Mouse (Mus musculus): Measurements from ENCODE around the gene Rln1. TPM values are rescaled to one million over a fixed set of nuclear protein-coding genes. Genes with fewer than 3 reads are reported as not detected.

The Rln1 gene
- total and polyA plus RNA-seq, 3 experiments, result 0.11 TPM; not detected in 2

GRCm38 (mm10) chr19:29364076-29364475 is 29.6 kb upstream of the Rln1 start:
- no peak for ATAC-seq (ENCODE audit: extremely low read depth, insufficient number of reproducible peaks, low FRiP score, poor library complexity, severe bottlenecking)
- no peak for DNase-seq (ENCODE audit: low spot score)
- Histone ChIP-seq H3K27me3 (ENCODE audit: insufficient read depth, low read length) (no peaks in the 10 kb centered on the region), H3K36me3 (replicated peaks) (peaks cover 24% of the 10 kb centered on the region), H3K9me3 (replicated peaks) (no peaks in the 10 kb centered on the region), H3K4me1 (ENCODE audit: insufficient read depth, low read depth, low read length) (peaks cover 67% of the 10 kb centered on the region), H3K4me3 (ENCODE audit: low read depth, low read length) (no peak overlapping the region)
- no peak for TF ChIP-seq POLR2AphosphoS5 (IDR thresholded peaks at IDR 0.05; ENCODE audit: insufficient replicate concordance, low read depth, low read length)
- no peak for TF ChIP-seq CTCF (IDR thresholded peaks at IDR 0.05; ENCODE audit: low read depth, low read length)
- TF ChIP-seq GATA1 (IDR thresholded peaks at IDR 0.05; ENCODE audit: borderline replicate concordance, low read length), result no peak

DNA sequence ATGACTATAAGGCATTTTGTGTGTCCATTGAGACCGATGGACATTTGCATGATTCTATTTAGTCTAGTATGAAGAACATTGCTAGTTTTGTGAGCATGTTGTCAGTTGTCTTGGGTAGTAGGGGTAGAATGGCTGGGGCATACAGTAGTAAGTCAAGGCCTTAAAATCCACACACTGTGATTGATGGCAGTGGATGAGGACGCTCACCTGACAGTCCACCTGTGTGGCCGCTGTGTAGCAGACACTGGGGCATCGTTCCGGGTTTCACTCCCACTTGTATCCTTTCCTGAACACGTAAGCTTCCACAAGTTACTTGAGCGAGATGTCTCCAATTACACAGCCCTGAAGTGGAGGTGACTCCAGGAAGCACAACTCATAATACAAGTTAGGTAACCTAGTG is 29.1 kb upstream of the Rln1 start:
- H3K4me1 ChIP-seq (ENCODE audit: insufficient read depth, low read depth, low read length), result peaks cover 64% of the 10 kb centered on the region
- H3K27me3 ChIP-seq (ENCODE audit: insufficient read depth, low read length), result no peaks in the 10 kb centered on the region
- H3K4me3 ChIP-seq (ENCODE audit: low read depth, low read length), result no peak overlapping the region
- H3K36me3 ChIP-seq (replicated peaks), result peaks cover 29% of the 10 kb centered on the region
- H3K9me3 ChIP-seq (replicated peaks), result no peaks in the 10 kb centered on the region
- DNase-seq (ENCODE audit: low spot score) (no peak), ATAC-seq (ENCODE audit: extremely low read depth, insufficient number of reproducible peaks, low FRiP score, poor library complexity, severe bottlenecking) (no peak)
- TF ChIP-seq TAL1 (conservative IDR thresholded peaks at IDR 0.05; ENCODE audit: low read depth, low read length), result no peak
- no peak for TF ChIP-seq POLR2AphosphoS5 (IDR thresholded peaks at IDR 0.05; ENCODE audit: insufficient replicate concordance, low read depth, low read length)
- no peak for TF ChIP-seq GATA1 (IDR thresholded peaks at IDR 0.05; ENCODE audit: borderline replicate concordance, low read length)
- TF ChIP-seq CTCF (IDR thresholded peaks at IDR 0.05; ENCODE audit: low read depth, low read length), result no peak
- TF ChIP-seq GATA2 (IDR thresholded peaks at IDR 0.05; ENCODE audit: borderline replicate concordance, low read depth, low read length), result no peak

- Histone ChIP-seq H3K36me3 (replicated peaks) (peaks cover 39% of the 10 kb centered on the region), H3K4me3 (ENCODE audit: low read depth, low read length) (peak overlapping the region; percentile 82), H3K9me3 (replicated peaks) (no peaks in the 10 kb centered on the region), H3K27me3 (ENCODE audit: insufficient read depth, low read length) (no peaks in the 10 kb centered on the region), H3K4me1 (ENCODE audit: insufficient read depth, low read depth, low read length) (peaks cover 53% of the 10 kb centered on the region)
- ATAC-seq (ENCODE audit: extremely low read depth, insufficient number of reproducible peaks, low FRiP score, poor library complexity, severe bottlenecking) (no peak), DNase-seq (ENCODE audit: low spot score) (no peak)
- TF ChIP-seq GATA2 (IDR thresholded peaks at IDR 0.05; ENCODE audit: borderline replicate concordance, low read depth, low read length) (no peak), GATA1 (IDR thresholded peaks at IDR 0.05; ENCODE audit: borderline replicate concordance, low read length) (no peak), POLR2AphosphoS5 (IDR thresholded peaks at IDR 0.05; ENCODE audit: insufficient replicate concordance, low read depth, low read length) (no peak), CTCF (IDR thresholded peaks at IDR 0.05; ENCODE audit: low read depth, low read length) (no peak), TAL1 (conservative IDR thresholded peaks at IDR 0.05; ENCODE audit: low read depth, low read length) (no peak)
Measured at GRCm38 (mm10) chr19:29362173-29362930, 27.9 kb upstream of the Rln1 start.

GRCm38 (mm10) chr19:29361468-29362130 is 27.1 kb upstream of the Rln1 start:
- ATAC-seq (ENCODE audit: extremely low read depth, insufficient number of reproducible peaks, low FRiP score, poor library complexity, severe bottlenecking) (peak; percentile 97), DNase-seq (ENCODE audit: low spot score) (peak; percentile 99)
- peak overlapping the region; percentile 82 for H3K4me3 ChIP-seq (ENCODE audit: low read depth, low read length)
- peaks cover 52% of the 10 kb centered on the region for H3K4me1 ChIP-seq (ENCODE audit: insufficient read depth, low read depth, low read length)
- H3K27me3 ChIP-seq (ENCODE audit: insufficient read depth, low read length), result no peaks in the 10 kb centered on the region
- TF ChIP-seq GATA2 (IDR thresholded peaks at IDR 0.05; ENCODE audit: borderline replicate concordance, low read depth, low read length), result no peak
- TF ChIP-seq GATA1 (IDR thresholded peaks at IDR 0.05; ENCODE audit: borderline replicate concordance, low read length), result no peak
- no peak for TF ChIP-seq CTCF (IDR thresholded peaks at IDR 0.05; ENCODE audit: low read depth, low read length)
- TF ChIP-seq TAL1 (conservative IDR thresholded peaks at IDR 0.05; ENCODE audit: low read depth, low read length), result no peak
- TF ChIP-seq POLR2AphosphoS5 (IDR thresholded peaks at IDR 0.05; ENCODE audit: insufficient replicate concordance, low read depth, low read length), result no peak
- H3K9me3 ChIP-seq (replicated peaks), result no peaks in the 10 kb centered on the region
- peaks cover 46% of the 10 kb centered on the region for H3K36me3 ChIP-seq (replicated peaks)

DNA sequence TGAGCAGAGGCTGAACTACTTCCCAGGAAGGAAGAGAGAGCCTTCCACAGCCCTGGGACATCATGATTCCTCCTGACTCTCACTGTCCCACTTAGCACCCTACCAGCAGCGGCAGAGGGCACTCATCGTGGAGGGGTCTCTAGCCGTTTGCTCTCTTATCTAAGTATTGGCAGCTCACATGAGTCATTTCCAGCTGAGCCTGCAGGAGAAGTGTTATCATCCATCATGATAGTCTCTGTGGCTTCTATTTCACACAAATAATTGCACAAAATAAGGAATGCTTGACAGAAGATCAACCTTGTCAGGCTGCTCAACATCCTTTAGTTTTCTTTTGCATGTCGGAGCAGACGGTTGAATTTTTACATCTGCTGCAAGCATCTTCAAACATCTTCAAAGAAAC is 25.8 kb upstream of the Rln1 start:
- no peaks in the 10 kb centered on the region for H3K9me3 ChIP-seq (replicated peaks)
- DNase-seq (ENCODE audit: low spot score), result peak; percentile 27
- peak; percentile 24 for ATAC-seq (ENCODE audit: extremely low read depth, insufficient number of reproducible peaks, low FRiP score, poor library complexity, severe bottlenecking)
- H3K36me3 ChIP-seq (replicated peaks), result peaks cover 52% of the 10 kb centered on the region
- peaks cover 52% of the 10 kb centered on the region for H3K4me1 ChIP-seq (ENCODE audit: insufficient read depth, low read depth, low read length)
- H3K27me3 ChIP-seq (ENCODE audit: insufficient read depth, low read length), result no peaks in the 10 kb centered on the region
- TF ChIP-seq TAL1 (conservative IDR thresholded peaks at IDR 0.05; ENCODE audit: low read depth, low read length), result 0 out of 2 replicates have a peak, but pooled peaks have one; percentile 15
- no peak for TF ChIP-seq GATA2 (IDR thresholded peaks at IDR 0.05; ENCODE audit: borderline replicate concordance, low read depth, low read length)
- TF ChIP-seq CTCF (IDR thresholded peaks at IDR 0.05; ENCODE audit: low read depth, low read length), result no peak
- H3K4me3 ChIP-seq (ENCODE audit: low read depth, low read length), result peak overlapping the region; percentile 59; the same call in 1 of the 2 replicates

DNA sequence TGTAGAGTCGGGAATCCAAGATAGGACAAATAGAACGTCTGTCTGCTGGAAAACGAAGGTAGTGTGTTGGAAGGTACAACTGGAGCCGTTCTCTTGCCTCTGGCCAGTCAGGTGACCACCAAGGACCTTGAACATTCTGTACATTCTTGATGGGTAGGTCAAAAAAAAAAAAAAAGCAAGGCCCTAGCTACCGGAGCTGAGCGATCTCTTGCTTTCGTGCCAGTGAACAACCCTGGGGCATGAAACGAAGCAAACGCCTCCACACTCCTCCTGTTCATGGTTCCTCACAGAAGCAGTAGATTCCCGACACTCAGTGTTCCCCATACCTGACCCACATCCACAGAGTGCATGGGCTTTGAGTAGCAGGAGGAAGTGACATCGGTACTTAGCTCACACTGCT is 21.8 kb upstream of the Rln1 start:
- peaks cover 34% of the 10 kb centered on the region for H3K4me1 ChIP-seq (ENCODE audit: insufficient read depth, low read depth, low read length)
- DNase-seq (ENCODE audit: low spot score), result no peak
- H3K9me3 ChIP-seq (replicated peaks), result no peaks in the 10 kb centered on the region
- peaks cover 60% of the 10 kb centered on the region for H3K36me3 ChIP-seq (replicated peaks)
- TF ChIP-seq TAL1 (conservative IDR thresholded peaks at IDR 0.05; ENCODE audit: low read depth, low read length), result no peak
- no peak for TF ChIP-seq CTCF (IDR thresholded peaks at IDR 0.05; ENCODE audit: low read depth, low read length)
- no peak for TF ChIP-seq GATA1 (IDR thresholded peaks at IDR 0.05; ENCODE audit: borderline replicate concordance, low read length)
- TF ChIP-seq GATA2 (IDR thresholded peaks at IDR 0.05; ENCODE audit: borderline replicate concordance, low read depth, low read length), result no peak
- TF ChIP-seq POLR2AphosphoS5 (IDR thresholded peaks at IDR 0.05; ENCODE audit: insufficient replicate concordance, low read depth, low read length), result no peak
- ATAC-seq (ENCODE audit: extremely low read depth, insufficient number of reproducible peaks, low FRiP score, poor library complexity, severe bottlenecking), result no peak
- H3K4me3 ChIP-seq (ENCODE audit: low read depth, low read length), result no peak overlapping the region
- H3K27me3 ChIP-seq (ENCODE audit: insufficient read depth, low read length), result no peaks in the 10 kb centered on the region

Measured in G1E (cell line).